Mouse (Mus musculus) hindbrain, postnatal 0 days (tissue): Measurements from ENCODE around the gene Helt. TPM values are rescaled to one million over a fixed set of nuclear protein-coding genes. Genes with fewer than 3 reads are reported as not detected.
A peak's percentile ranks its signal among the peaks of the same experiment; 100 is the strongest.

Experiments used
- ATAC-seq: fragments of 200-750 bp; cut with Nextera tagmentation; 2 replicates; pipeline ENCODE4 v1.8.0; 2017; ENCODE audit warnings: mild to moderate bottlenecking, moderate TSS enrichment, moderate library complexity
- DNase-seq: peaks from one replicate; pipeline ENCODE4 v3.0.0-alpha.2; 2015; ENCODE audit warnings: low spot score
- H3K27ac ChIP-seq: fragments of 300-500 bp; sonication (generic); 2 replicates; pipeline ENCODE4 v1.5.1; 2014; ENCODE audit warnings: mild to moderate bottlenecking
- H3K27me3 ChIP-seq: fragments of 300-500 bp; sonication (generic); 2 replicates; pipeline ENCODE4 v1.6.1; 2014; ENCODE audit warnings: low read length, mixed read lengths; ENCODE audit not compliant: insufficient read depth
- H3K36me3 ChIP-seq: fragments of 300-500 bp; sonication (generic); 2 replicates; pipeline ENCODE4 v1.6.1; 2014; ENCODE audit warnings: low read length, mixed read lengths; ENCODE audit not compliant: insufficient read depth
- H3K4me1 ChIP-seq: fragments of 300-500 bp; sonication (generic); 2 replicates; pipeline ENCODE4 v1.6.1; 2014; ENCODE audit warnings: antibody characterized with exemption, low read length, mixed read lengths; ENCODE audit not compliant: insufficient read depth
- H3K4me2 ChIP-seq: fragments of 300-500 bp; sonication (generic); 2 replicates; pipeline ENCODE4 v1.6.1; 2014; ENCODE audit warnings: low read depth, mild to moderate bottlenecking, low read length, moderate library complexity, mixed read lengths
- H3K4me3 ChIP-seq: fragments of 300-500 bp; sonication (generic); 2 replicates; pipeline ENCODE4 v1.5.1; 2014; ENCODE audit warnings: low read length
- H3K9ac ChIP-seq: fragments of 300-500 bp; sonication (generic); replicated peaks from 2 replicates; pipeline ENCODE4 v1.6.1; 2014; ENCODE audit warnings: mild to moderate bottlenecking, low read length, moderate library complexity, mixed read lengths
- H3K9me3 ChIP-seq: fragments of 300-500 bp; sonication (generic); 2 replicates; pipeline ENCODE4 v1.6.1; 2016; ENCODE audit warnings: low read length, mixed read lengths
- CTCF ChIP-seq: IDR thresholded peaks from 2 replicates; pipeline ENCODE4 v1.5.1; 2016; ENCODE audit warnings: antibody characterized with exemption, control low read depth, low read depth
- WGBS: fragments of 180-500 bp; shearing (Covaris S2); extraction: QIAGEN DNeasy Blood & Tissue Kit; methylation state at CpG from one replicate; pipeline ENCODE4 v1.1.7; 2014; 5-methylcytosine and 5-hydroxymethylcytosine counted together
- polyA plus RNA-seq: library from polyadenylated mRNA; unstranded; fragments of >200 nt; fragmentation: Nextera tagmentation; extraction: Ambion mirVana; gene quantifications from 2 replicates; pipeline ENCODE4 v1.2.1, GENCODE M21; 2015
- total RNA-seq: library from RNA; depleted of rRNA; stranded (reverse); fragments of >200 nt; gene quantifications from 2 replicates; pipeline ENCODE4 v1.2.3, GENCODE M21; 2014

Helt gene
- total and polyA plus RNA-seq, 2 experiments from 2014 or later, result 0.11 to 0.52 TPM

DNA sequence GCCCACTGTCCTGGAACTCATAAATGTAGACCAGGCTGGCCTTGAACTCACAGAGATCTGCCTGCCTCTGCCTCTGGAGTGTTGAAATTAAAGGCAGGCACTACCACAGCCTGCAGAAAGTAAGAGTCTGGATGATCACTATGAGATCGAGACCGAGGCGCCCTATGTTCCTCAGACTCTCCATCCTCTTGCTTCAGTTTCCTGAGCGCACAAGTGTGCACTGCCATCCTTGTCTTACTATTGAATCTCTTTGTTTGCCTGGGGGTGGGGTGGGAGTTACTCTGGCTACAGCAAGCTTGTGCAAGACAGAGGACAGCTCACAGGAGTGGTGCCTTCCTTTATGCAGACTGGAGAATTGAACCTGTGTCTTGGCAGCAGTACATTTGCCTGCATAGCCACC lies 27.9 kb upstream of the Helt start:
- Histone ChIP-seq H3K27me3 (no peaks in the 10 kb centered on the region), H3K36me3 (no peaks in the 10 kb centered on the region), H3K4me3 (no peak overlapping the region), H3K9me3 (no peaks in the 10 kb centered on the region), H3K4me1 (no peaks in the 10 kb centered on the region), H3K4me2 (no peak overlapping the region), H3K27ac (no peak overlapping the region), H3K9ac (no peak overlapping the region)
- ATAC-seq, result no peak
- no peak for TF ChIP-seq CTCF
- 99% methylated on average over 4 of the region's 4 CpGs for WGBS
- DNase-seq, result no peak

DNA sequence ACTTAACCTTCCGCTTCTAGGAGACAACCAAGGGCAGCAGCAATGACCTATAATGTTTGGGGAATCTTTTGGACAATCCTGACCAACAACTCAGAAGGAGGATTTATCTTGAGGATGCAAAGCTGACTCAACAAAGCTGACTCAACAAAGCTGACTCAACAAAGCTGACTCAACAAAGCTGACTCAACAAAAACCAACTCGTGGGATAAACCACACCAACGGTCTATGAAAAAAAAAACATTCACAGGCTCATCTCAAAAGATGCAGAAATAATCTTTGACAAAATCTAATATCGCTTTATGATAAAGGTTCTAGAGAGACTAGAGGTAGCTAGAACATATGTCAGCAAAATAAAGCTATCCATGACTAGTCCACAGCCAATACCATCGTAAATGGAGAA lies 24.3 kb upstream of the Helt start:
- Histone ChIP-seq H3K4me2 (no peak overlapping the region), H3K9ac (no peak overlapping the region), H3K4me3 (no peak overlapping the region), H3K27ac (no peak overlapping the region), H3K9me3 (no peaks in the 10 kb centered on the region), H3K27me3 (no peaks in the 10 kb centered on the region), H3K36me3 (no peaks in the 10 kb centered on the region), H3K4me1 (no peaks in the 10 kb centered on the region)
- 87% methylated on average over 5 of the region's 5 CpGs for WGBS
- no peak for DNase-seq
- no peak for ATAC-seq
- TF ChIP-seq CTCF, result no peak

DNA sequence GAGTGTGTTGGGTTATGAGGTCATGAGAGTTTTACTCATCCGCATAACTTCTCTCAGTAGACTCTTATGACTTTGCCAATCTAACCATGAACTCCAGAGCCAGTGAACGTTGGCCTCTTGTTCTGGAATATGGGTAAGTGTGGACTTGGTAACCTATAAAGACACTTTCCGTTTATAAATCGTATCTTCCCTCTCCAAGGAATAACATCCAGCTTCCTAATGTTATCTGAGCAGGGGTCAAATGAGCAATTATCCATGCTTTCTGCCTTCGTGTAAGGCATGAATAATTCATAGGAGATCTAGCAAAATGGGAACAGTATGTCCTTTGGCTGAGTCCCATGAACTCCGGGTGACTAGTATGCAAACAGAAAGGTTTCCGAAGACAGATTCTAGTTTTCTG lies 22.7 kb upstream of the Helt start:
- H3K4me2 ChIP-seq, result no peak overlapping the region
- no peak overlapping the region for H3K27ac ChIP-seq
- H3K27me3 ChIP-seq, result no peaks in the 10 kb centered on the region
- H3K9ac ChIP-seq, result no peak overlapping the region
- H3K9me3 ChIP-seq, result no peaks in the 10 kb centered on the region
- DNase-seq, result peak; percentile 29
- no peaks in the 10 kb centered on the region for H3K4me1 ChIP-seq
- H3K4me3 ChIP-seq, result no peak overlapping the region
- no peaks in the 10 kb centered on the region for H3K36me3 ChIP-seq
- 43% methylated on average over 7 of the region's 7 CpGs for WGBS
- no peak for ATAC-seq
- TF ChIP-seq CTCF, result no peak

DNA sequence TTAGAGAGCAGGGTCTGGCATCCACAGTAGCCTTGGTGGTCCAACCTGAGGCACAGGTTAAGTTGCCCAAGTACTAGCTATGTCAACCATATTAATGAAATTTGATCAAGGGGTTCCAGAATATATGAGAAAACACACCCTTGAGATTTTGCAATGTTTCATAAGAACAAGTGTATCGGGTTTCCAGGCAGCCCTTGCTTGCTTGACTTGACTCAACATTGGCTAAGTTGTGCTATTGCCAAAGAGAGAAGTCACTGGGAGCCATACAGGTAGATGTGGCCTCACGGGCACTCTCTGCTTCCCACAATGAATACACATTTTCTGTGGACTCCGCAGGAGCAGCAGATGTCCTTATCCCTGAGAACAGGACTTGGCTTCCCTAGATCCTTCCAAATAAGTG lies 19.3 kb upstream of the Helt start:
- Histone ChIP-seq H3K27me3 (no peaks in the 10 kb centered on the region), H3K4me2 (no peak overlapping the region), H3K9me3 (no peaks in the 10 kb centered on the region), H3K4me1 (no peaks in the 10 kb centered on the region), H3K27ac (no peak overlapping the region), H3K36me3 (no peaks in the 10 kb centered on the region), H3K4me3 (no peak overlapping the region), H3K9ac (no peak overlapping the region)
- ATAC-seq, result no peak
- DNase-seq, result no peak
- 86% methylated on average over 3 of the region's 3 CpGs for WGBS
- no peak for TF ChIP-seq CTCF

DNA sequence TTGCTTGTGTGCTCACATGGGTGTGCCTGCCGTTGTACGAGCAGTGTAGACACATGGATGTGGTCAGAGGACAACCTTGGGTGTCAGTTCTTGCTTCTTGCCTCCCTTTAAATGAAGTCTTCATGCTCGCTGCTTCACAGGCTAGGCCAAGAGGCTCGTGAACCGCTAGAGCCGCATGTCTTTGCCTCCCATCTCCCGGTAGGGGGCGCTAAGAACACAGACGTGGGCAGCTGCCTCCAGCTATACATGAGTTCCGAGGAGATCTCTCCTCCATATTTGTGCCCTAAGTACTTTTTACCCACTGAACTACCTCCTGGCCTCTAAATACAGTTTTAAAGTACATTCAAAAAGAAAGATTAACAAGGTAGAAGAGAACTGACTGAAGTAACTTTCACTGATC lies 16.7 kb upstream of the Helt start:
- no peaks in the 10 kb centered on the region for H3K4me1 ChIP-seq
- no peaks in the 10 kb centered on the region for H3K27me3 ChIP-seq
- H3K36me3 ChIP-seq, result no peaks in the 10 kb centered on the region
- H3K9me3 ChIP-seq, result no peaks in the 10 kb centered on the region
- H3K27ac ChIP-seq, result no peak overlapping the region
- no peak overlapping the region for H3K4me3 ChIP-seq
- TF ChIP-seq CTCF, result peak; percentile 92
- WGBS, result 13% methylated on average over 10 of the region's 10 CpGs
- DNase-seq, result peak; percentile 91
- H3K4me2 ChIP-seq, result no peak overlapping the region
- H3K9ac ChIP-seq, result no peak overlapping the region
- ATAC-seq, result peak; percentile 84; the same call in 1 of the 2 replicates

DNA sequence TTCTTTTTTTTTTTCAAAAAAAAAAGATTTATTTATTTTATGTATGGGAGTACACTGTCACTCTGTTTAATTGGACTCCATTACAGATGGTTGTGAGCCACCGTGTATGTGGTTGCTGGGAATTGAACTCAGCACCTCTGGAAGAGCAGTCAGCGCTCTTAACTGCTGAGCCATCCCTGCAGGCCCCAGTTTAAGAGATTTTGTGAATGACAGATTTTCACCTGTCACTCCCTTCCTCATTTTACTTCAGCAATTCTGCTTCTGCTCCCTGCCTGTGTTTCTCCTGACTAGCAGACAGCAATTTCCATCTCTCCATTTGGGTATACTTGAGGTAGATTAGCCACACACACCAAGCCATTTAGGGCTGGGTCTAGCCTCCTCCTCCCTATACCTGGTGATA lies 13.7 kb upstream of the Helt start:
- no peak for TF ChIP-seq CTCF
- H3K4me1 ChIP-seq, result no peaks in the 10 kb centered on the region
- no peak for ATAC-seq
- H3K9me3 ChIP-seq, result no peaks in the 10 kb centered on the region
- no peak overlapping the region for H3K4me3 ChIP-seq
- no peak overlapping the region for H3K27ac ChIP-seq
- no peaks in the 10 kb centered on the region for H3K36me3 ChIP-seq
- 95% methylated on average over 2 of the region's 2 CpGs for WGBS
- H3K27me3 ChIP-seq, result no peaks in the 10 kb centered on the region
- no peak for DNase-seq
- H3K4me2 ChIP-seq, result no peak overlapping the region
- H3K9ac ChIP-seq, result no peak overlapping the region

DNA sequence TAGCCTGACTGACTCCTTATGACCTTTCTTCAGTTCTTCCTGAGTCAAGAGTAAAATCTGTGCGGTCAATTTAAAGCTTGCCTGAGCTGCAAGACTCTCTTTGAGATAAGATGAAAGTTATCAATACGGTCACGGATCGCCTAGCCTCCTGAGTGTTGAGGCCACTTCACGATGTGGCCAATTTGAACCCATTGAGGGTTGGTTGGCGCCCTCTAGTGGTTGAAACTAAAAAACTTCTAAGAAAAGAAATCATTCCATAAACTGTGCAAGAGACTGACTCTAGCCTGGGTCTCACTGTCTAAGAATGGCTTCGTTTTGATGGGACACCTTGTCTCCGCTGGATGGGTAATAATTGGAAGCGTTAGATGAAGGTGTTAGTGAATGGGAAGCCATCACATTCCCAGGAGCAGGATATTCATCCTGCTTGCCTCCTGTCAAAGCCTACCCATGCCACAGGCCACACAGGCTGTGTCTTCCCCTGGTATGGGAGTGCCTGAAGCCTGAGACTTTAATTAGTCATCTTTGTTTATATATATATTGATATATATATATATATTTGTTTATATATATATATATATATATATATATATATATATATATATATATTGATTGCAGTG lies 11.4 kb upstream of the Helt start:
- ATAC-seq (0 out of 2 replicates have a peak, but pooled peaks have one; percentile 18), DNase-seq (peak; percentile 84)
- H3K27me3 ChIP-seq, result no peaks in the 10 kb centered on the region
- TF ChIP-seq CTCF, result peak; percentile 79
- no peaks in the 10 kb centered on the region for H3K4me1 ChIP-seq
- peak overlapping the region; percentile 16; the same call in 1 of the 2 replicates for H3K4me2 ChIP-seq
- WGBS, result 8% methylated on average over 9 of the region's 9 CpGs
- no peak overlapping the region for H3K9ac ChIP-seq
- H3K36me3 ChIP-seq, result no peaks in the 10 kb centered on the region
- H3K9me3 ChIP-seq, result no peaks in the 10 kb centered on the region
- no peak overlapping the region for H3K27ac ChIP-seq
- H3K4me3 ChIP-seq, result no peak overlapping the region
